Mouse (Mus musculus) left cerebral cortex, postnatal 25 days (tissue): ENCODE measurements around the gene Tubgcp6. TPM values are rescaled to one million over a fixed set of nuclear protein-coding genes. Genes with fewer than 3 reads are reported as not detected.

Experiments
- DNase-seq, 2 experiments: peaks; one replicate each; pipeline ENCODE4 v3.0.0; 2022; ENCODE audit warnings: low spot score in 2 of 2, mixed read lengths in 1 of 2
- intact Hi-C: fragments of 180-260 bp; cut with DNase I; formaldehyde crosslinking; loops from one replicate; pipeline ENCODE4 v1.15.1; 2025
- total RNA-seq, 2 experiments: library from RNA; stranded (reverse); gene quantifications; 2 replicates each; pipeline ENCODE4 v1.2.3; 2021

The Tubgcp6 gene
- total RNA-seq, 2 experiments from 2014 or later = 26.3 to 27.7 TPM

GRCm38 (mm10) chr15:89110147-89110546 is 12.8 kb downstream of the Tubgcp6 start:
- DNase-seq = peak in 1 of 2 experiments; percentile 26
- intact Hi-C loops = no loop called here

- intact Hi-C loops = no loop called here
- DNase-seq = no peak
Measured at GRCm38 (mm10) chr15:89106976-89107375, 15.9 kb downstream of the Tubgcp6 start.

DNA sequence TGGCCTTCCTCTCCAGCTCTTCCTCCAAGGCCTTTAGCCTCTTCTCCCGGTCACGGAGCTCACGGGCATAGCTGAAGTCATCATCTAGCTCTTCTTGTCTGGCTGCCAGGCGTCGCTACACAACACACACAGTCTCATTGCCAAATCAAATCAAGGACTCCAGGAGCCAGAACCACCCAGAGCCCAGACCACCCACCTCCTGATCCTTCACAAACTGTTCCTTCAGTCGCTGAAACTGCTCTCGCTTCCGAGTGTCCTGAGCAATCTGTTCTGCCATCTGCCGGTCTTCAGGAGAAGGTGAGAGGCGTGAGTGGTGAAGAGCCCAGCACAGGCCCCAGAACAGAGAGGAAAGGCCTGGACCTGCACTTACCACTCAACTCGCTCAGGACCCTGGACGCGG is 16.8 kb downstream of the Tubgcp6 start:
- intact Hi-C loops = no loop called here
- peak in 1 of 2 experiments; percentile 79 for DNase-seq

GRCm38 (mm10) chr15:89104425-89104824 is 18.5 kb downstream of the Tubgcp6 start:
- intact Hi-C loops = no loop called here
- DNase-seq = peak in 1 of 2 experiments; percentile 81

DNA sequence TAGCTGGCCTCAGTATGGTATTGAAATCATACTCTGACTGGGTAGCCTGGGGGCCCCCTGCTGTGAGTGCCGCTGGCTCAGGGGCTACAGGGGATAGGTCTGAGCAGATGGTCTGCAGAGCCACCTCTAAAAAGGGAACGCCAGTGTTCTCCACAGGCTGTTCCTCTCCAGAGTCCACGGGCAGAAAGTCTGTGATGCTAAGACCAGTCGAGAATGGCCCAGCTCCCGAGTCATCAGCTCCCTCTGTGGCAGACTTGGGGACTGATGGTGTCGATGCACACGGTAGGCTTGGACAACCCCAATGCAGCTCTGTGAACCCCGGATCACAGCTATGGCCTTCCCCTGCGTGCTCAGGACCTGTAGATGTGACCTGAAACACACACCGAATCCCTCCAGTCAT is 19.0 kb downstream of the Tubgcp6 start:
- intact Hi-C loops = no loop called here
- peak in 1 of 2 experiments; percentile 20 for DNase-seq

DNA sequence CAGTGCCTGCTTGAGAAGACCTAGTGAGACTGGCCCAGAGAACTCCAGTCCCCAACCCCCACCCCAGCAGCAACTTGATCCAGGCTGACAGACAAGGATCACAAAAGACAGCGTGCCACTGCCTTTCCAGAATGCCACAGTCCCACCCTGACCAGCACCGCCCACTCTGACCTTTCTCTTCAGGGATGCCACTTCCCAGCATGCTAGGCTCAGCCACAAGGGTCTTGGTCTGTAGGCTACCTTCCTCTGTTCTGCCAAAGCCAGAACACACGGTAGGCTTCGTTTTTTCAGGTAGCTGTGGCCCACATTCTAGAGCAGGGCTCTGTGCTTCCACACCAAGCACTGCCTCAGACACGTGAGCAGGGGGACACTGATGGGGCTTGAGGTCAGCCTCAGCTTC is 20.3 kb downstream of the Tubgcp6 start:
- no peak for DNase-seq
- intact Hi-C loops = no loop called here

DNA sequence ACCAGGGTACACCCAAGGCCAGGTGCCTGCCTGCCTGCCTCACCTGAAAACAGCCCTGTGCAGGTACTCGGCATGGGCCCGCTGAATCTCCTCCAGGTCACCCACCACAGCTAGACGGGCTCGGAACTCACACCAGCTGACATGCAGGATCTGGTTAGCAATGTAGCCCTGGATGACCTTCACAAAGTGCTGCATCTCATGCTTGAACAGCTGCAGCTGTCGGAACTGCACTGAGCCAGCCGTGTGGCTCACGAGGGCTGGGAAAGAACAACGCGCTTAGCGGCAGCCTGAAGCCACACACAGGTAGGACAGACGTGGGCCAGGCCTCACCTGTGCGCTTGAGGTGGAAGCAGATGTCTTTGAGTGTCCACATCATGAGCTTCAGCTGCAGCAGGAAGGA is 22.1 kb downstream of the Tubgcp6 start:
- no peak for DNase-seq
- intact Hi-C loops = no loop called here

GRCm38 (mm10) chr15:89098616-89099015 is 24.3 kb downstream of the Tubgcp6 start:
- no peak for DNase-seq
- intact Hi-C loops = no loop called here

- DNase-seq = peak in 1 of 2 experiments; percentile 55
- intact Hi-C loops = no loop called here
Measured at GRCm38 (mm10) chr15:89097450-89097849, 25.5 kb downstream of the Tubgcp6 start.

DNA sequence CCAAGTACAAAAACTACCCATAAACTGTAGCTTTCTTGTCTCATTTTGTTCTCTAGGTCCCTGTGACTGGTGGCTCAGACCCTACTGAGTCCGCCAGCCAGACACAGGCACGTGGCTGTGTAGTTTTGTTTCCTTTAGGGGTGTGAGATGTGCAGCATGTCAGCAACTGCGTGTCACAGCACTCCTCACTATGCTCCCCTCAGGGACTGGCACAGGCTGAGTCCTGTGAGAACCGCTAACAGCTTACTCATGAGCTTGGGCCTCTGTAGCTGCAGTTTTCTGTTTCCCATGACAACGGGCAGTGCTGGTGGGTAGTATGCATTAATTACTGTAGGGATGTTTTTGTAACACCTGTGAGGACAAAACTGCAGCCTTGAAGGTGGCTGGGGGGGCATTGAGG is 30.7 kb downstream of the Tubgcp6 start:
- no peak for DNase-seq
- intact Hi-C loops = no loop called here

DNA sequence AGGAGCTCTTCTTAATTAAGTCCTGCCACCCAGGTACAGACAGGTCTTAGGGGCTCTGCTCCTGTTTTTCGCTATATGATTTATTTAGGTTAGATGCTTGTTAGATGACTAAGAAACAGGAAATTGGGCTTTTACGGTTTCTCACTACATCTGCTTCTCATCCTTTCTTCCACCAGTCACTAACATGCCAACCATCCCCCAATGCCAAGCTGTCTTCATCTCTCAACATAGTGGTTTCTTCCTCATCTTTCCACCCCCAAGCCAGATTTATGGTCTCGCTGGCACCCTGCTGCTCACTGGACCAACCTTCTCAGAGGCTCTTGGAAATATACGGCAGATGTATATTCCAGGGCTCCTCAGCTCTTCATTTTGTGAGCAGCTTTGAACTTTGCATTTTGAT is 32.2 kb downstream of the Tubgcp6 start:
- DNase-seq = peak in 1 of 2 experiments; percentile 64
- intact Hi-C loops = no loop called here

- DNase-seq = no peak
Measured at GRCm38 (mm10) chr15:89089248-89090051, 33.5 kb downstream of the Tubgcp6 start.

DNA sequence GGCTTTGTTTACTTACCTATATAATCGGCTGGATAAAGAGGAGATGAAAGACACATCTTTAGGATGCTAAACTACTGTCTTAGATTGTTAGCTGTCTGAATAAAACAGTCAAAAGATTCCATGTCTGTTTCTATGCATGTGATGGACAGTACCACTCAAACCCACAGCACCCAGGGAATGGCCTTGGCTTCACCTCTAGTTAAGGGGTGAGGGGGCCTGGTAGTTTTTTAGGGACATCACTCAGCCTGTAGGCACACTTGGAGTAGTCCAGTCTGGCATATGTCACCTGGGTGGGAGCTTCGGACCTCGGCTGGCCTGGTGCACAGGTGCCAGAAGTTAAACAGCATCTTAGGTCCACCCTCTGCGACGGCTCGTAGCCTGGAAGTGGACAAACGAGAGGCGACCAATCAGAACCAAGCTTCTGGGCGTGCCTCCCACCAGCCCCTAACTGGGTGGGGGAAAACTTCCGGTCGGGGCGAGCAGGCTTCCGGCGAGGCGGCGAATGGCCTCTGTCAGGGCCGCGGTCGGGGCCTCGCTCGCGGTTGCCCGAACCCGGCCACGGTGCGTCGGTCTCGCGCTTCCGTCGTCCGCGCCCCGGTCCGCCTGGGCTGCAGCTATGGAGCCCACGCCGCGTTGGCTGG is 34.2 kb downstream of the Tubgcp6 start, which contains the start of gene Selenoo:
Gene Selenoo (plus strand): TSS at position 478 of the 641 bp plus-strand sequence.
- peak; percentile 91 to 95 for DNase-seq
- intact Hi-C loops = no loop called here

More at GRCm38 (mm10) chr15:89089248-89090051, 33.5 kb downstream of the Tubgcp6 start:
- intact Hi-C loops = no loop called here

DNA sequence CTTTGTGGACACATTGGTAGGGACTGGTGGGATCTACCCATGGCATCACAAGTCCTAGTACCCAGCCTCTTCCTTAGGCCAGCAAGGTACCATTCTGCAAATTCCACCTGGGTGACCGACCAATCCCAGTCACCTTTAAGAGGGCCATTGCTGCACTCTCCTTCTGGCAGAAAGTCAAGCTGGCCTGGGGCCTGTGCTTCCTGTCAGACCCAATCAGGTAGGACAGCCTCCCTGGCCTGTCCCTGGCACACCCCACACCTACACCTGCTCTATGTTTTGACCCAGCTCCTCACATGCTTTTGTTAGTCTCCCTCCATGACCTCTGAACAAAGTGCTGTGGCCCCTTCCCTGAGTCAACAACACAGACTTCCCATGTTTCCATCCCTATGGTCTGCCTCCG is 38.1 kb downstream of the Tubgcp6 start:
- no peak for DNase-seq
- intact Hi-C loops = no loop called here

DNA sequence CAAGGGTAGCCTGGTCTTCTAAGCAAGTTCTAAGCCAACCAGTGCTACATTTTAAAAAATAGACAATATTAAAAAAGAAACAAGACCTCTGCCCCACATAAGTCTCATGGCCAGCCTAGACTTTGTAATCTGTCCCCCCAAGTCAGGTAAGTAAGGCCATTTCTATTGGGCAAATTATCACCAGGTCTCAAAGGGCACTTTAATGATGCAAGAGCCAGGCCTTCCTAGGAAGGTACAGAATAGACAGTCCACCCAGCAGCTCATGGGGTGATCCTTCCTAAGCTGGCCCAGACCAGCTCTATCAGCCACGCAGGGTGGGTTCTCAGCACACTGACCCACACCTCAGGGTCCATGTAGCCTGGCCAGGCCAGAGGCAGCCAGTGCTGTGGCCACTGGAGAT is 39.0 kb downstream of the Tubgcp6 start:
- DNase-seq = no peak
- intact Hi-C loops = no loop called here

- no peak for DNase-seq
- intact Hi-C loops = loop anchor here (5.0 kb wide), 1 partner anchor 251 kb away; no protein-coding TSS in a partner anchor
Measured at GRCm38 (mm10) chr15:89078208-89078836, 44.6 kb downstream of the Tubgcp6 start.

DNA sequence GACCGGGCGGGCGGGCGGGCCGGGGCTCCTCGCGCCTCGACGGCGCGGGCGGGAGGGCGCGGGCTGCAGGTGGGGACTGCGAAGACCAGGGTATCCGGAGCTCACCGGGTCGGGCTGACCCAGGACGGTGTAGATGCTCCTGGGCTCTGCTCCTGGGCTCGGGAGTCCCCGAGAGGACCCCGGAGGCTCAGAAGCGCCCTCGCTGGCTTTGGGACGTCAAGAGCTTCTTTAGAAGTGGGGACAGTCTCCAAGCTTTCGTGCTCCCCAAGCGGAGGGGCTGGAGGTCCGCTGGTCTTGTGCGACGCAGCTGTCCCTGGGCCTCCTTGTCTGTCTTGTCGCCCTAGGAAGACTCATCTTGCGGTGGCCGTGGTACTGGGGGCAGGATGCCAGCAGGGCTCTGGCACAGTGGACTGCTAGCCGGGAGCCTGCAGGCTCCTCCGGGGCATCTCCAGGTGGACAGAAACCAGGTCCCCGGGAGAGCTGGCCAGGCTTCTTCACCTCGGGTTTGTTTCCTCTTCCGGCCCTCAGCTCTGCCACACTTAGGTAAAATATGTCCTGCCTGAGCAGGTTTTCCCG is 46.7 kb downstream of the Tubgcp6 start:
- DNase-seq = peak in 1 of 2 experiments; percentile 28
- intact Hi-C loops = loop anchor here (5.0 kb wide), 1 partner anchor 249 kb away; no protein-coding TSS in a partner anchor

- peak; percentile 82 to 84 for DNase-seq
- intact Hi-C loops = loop anchor here (5.0 kb wide), 1 partner anchor 248 kb away; no protein-coding TSS in a partner anchor
Measured at GRCm38 (mm10) chr15:89075478-89076147, 47.3 kb downstream of the Tubgcp6 start.
